Mouse (Mus musculus) ES-E14 (cell line): Measurements from ENCODE around the gene Stx6.

Experiments
- CHD2 ChIP-seq: IDR thresholded peaks from 2 replicates; pipeline ENCODE4 v1.6.1; 2014; ENCODE audit warnings: mild to moderate bottlenecking, low read depth, low read length, inconsistent platforms
- HCFC1 ChIP-seq: IDR thresholded peaks from 2 replicates; pipeline ENCODE4 v1.6.1; 2012; ENCODE audit warnings: low read length, inconsistent platforms, borderline replicate concordance; ENCODE audit not compliant: insufficient read depth
- ZC3H11A ChIP-seq: IDR thresholded peaks from 2 replicates; pipeline ENCODE4 v1.6.1; 2012; ENCODE audit warnings: low read depth, mild to moderate bottlenecking, inconsistent platforms, low read length, borderline replicate concordance
- ZNF384 ChIP-seq: IDR thresholded peaks from 2 replicates; pipeline ENCODE4 v1.6.1; 2012; ENCODE audit warnings: low read depth, low read length, inconsistent platforms

GRCm38 (mm10) chr1:155245516-155245915 is 87.0 kb downstream of the Stx6 start:
- no peak for TF ChIP-seq HCFC1
- no peak for TF ChIP-seq CHD2
- TF ChIP-seq ZNF384 = no peak
- no peak for TF ChIP-seq ZC3H11A
